Mouse (Mus musculus) testis, adult 2 months (tissue): ENCODE results near the gene Wdr41.

Experiments used
- CTCF ChIP-seq: fragments of 200-500 bp; IDR thresholded peaks from 2 replicates; pipeline ENCODE4 v1.5.1; 2012; ENCODE audit warnings: low read depth, mild to moderate bottlenecking, inconsistent platforms, low read length, moderate library complexity; ENCODE audit not compliant: control insufficient read depth, insufficient read depth, insufficient replicate concordance
- POLR2A ChIP-seq: fragments of 200-500 bp; IDR thresholded peaks from 2 replicates; pipeline ENCODE4 v1.6.1; 2012; ENCODE audit warnings: low read depth, mild to moderate bottlenecking, inconsistent platforms, low read length, moderate library complexity; ENCODE audit not compliant: control insufficient read depth

- no peak for TF ChIP-seq POLR2A
- TF ChIP-seq CTCF = no peak
Observed at GRCm38 (mm10) chr13:95034094-95034493, 58.0 kb downstream of the Wdr41 start.
